In the genomic region with DNA sequence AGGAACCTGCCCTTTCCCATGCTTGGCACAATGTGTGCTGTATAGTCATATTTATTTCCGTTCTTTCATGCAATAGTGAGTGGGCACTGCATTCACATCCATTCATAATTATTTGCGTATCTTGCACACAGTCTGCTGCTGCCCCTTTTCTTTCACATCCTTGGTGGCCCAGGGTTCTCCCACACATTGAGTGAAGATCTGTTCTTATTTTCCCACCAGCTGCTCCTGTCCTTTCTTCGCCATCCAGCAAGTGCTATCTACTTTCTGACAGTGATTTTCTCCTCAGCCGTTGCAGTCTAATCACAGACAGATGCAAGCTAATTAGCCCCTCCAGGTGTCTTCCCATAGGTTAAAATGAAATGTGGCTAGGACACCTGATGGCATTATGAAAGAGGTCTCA, we compare ENCODE assay signal across 22 mouse cellular contexts.
DNase-seq lines count a peak whose midpoint lies in the region; ATAC-seq and TF ChIP-seq lines count a peak whose summit lies in the region.
"Had no signal": no experiment of that assay in that cellular context is flagged by ENCODE, and none has a peak within 500 bp of the region (broad histone marks: within the 10 kb centered on the region; RNA-seq: fewer than 3 reads in every experiment).

No protein-coding gene starts in this region.

- no peaks in the 10 kb centered on the region for H3K4me1 ChIP-seq in hindbrain, embryonic 16.5 days (ENCODE audit: control insufficient read depth, insufficient read depth, low read depth, low read length)
- no peaks in the 10 kb centered on the region for H3K4me1 ChIP-seq in hindbrain, embryonic 14.5 days (replicated peaks; ENCODE audit: control insufficient read depth, insufficient read depth, low read length)
- no peaks in the 10 kb centered on the region for H3K4me1 ChIP-seq in midbrain, postnatal 0 days (ENCODE audit: insufficient read depth, low read length)
- no peaks in the 10 kb centered on the region for H3K4me1 ChIP-seq in midbrain, embryonic 13.5 days (replicated peaks)
- H3K4me1 ChIP-seq: embryonic facial prominence, embryonic 15.5 days; heart, embryonic 15.5 days had no signal

- no peak overlapping the region for H3K4me3 ChIP-seq in hindbrain, embryonic 16.5 days (ENCODE audit: low read length)
- no peak overlapping the region for H3K4me3 ChIP-seq in hindbrain, embryonic 14.5 days (replicated peaks; ENCODE audit: low read length)
- no peak overlapping the region for H3K4me3 ChIP-seq in midbrain, postnatal 0 days (ENCODE audit: low read depth, low read length)
- no peak overlapping the region for H3K4me3 ChIP-seq in midbrain, embryonic 13.5 days (replicated peaks)
- H3K4me3 ChIP-seq: embryonic facial prominence, embryonic 15.5 days; gastrocnemius, adult 2 months; heart, embryonic 15.5 days had no signal

- DNase-seq in cerebellum, adult 9-11 months, result peak; percentile 14
- no peak for DNase-seq in cerebellum, adult 8-10 months
- no peak for DNase-seq in hindbrain, embryonic 14.5 days (ENCODE audit: low spot score)
- DNase-seq in midbrain, postnatal 0 days (ENCODE audit: low spot score), result peak; percentile 41
- DNase-seq in lung, postnatal 10 days, result no peak
- no peak for DNase-seq in embryo, embryonic 9.5 days (ENCODE audit: extremely low spot score)
- DNase-seq: adrenal gland, postnatal 14 days; cerebellum, postnatal 25 days; gastrocnemius, adult 2 months; heart, postnatal 36 days; kidney, adult 2 months; right cerebral cortex, postnatal 14 days; thymus, adult 2 months had no signal

- no peak for TF ChIP-seq CTCF in midbrain, postnatal 0 days (IDR thresholded peaks at IDR 0.05)

- H3K36me3 ChIP-seq in hindbrain, embryonic 16.5 days (ENCODE audit: control insufficient read depth, insufficient read depth, low read length), result no peaks in the 10 kb centered on the region
- no peaks in the 10 kb centered on the region for H3K36me3 ChIP-seq in hindbrain, embryonic 14.5 days (replicated peaks; ENCODE audit: control insufficient read depth, insufficient read depth)
- H3K36me3 ChIP-seq in midbrain, postnatal 0 days (ENCODE audit: insufficient read depth, low read length), result no peaks in the 10 kb centered on the region
- H3K36me3 ChIP-seq in midbrain, embryonic 13.5 days, result no peaks in the 10 kb centered on the region
- H3K36me3 ChIP-seq: embryonic facial prominence, embryonic 15.5 days; heart, embryonic 15.5 days had no signal

- WGBS in hindbrain, embryonic 16.5 days, result 55% methylated on average over 4 of the region's 4 CpGs
- WGBS in hindbrain, embryonic 14.5 days, result 60% methylated on average over 4 of the region's 4 CpGs
- WGBS in midbrain, postnatal 0 days, result 68% methylated on average over 4 of the region's 4 CpGs
- WGBS in midbrain, embryonic 13.5 days, result 71% methylated on average over 4 of the region's 4 CpGs

- H3K9me3 ChIP-seq in hindbrain, embryonic 16.5 days (ENCODE audit: control insufficient read depth, low read length), result no peaks in the 10 kb centered on the region
- no peaks in the 10 kb centered on the region for H3K9me3 ChIP-seq in hindbrain, embryonic 14.5 days (ENCODE audit: control insufficient read depth, low read length)
- no peaks in the 10 kb centered on the region for H3K9me3 ChIP-seq in midbrain, postnatal 0 days (ENCODE audit: low read length)
- H3K9me3 ChIP-seq in midbrain, embryonic 13.5 days, result no peaks in the 10 kb centered on the region
- H3K9me3 ChIP-seq: embryonic facial prominence, embryonic 15.5 days; heart, embryonic 15.5 days had no signal

- H3K27me3 ChIP-seq in hindbrain, embryonic 16.5 days (replicated peaks; ENCODE audit: control insufficient read depth, insufficient read depth, low read length), result no peaks in the 10 kb centered on the region
- no peaks in the 10 kb centered on the region for H3K27me3 ChIP-seq in hindbrain, embryonic 14.5 days (ENCODE audit: control insufficient read depth, insufficient read depth, low read length)
- H3K27me3 ChIP-seq in midbrain, postnatal 0 days (ENCODE audit: insufficient read depth, low read length), result no peaks in the 10 kb centered on the region
- no peaks in the 10 kb centered on the region for H3K27me3 ChIP-seq in midbrain, embryonic 13.5 days
- H3K27me3 ChIP-seq: embryonic facial prominence, embryonic 15.5 days; heart, embryonic 15.5 days had no signal

- no peak overlapping the region for H3K27ac ChIP-seq in hindbrain, embryonic 16.5 days (ENCODE audit: low read depth, low read length)
- no peak overlapping the region for H3K27ac ChIP-seq in hindbrain, embryonic 14.5 days
- H3K27ac ChIP-seq in midbrain, postnatal 0 days (ENCODE audit: low read depth, low read length), result no peak overlapping the region
- H3K27ac ChIP-seq in midbrain, embryonic 13.5 days, result no peak overlapping the region
- H3K27ac ChIP-seq: embryonic facial prominence, embryonic 15.5 days; gastrocnemius, adult 2 months; heart, embryonic 15.5 days; kidney, postnatal 0 days; macrophage; stomach, postnatal 0 days had no signal

- H3K4me2 ChIP-seq in hindbrain, embryonic 16.5 days (ENCODE audit: low read length), result no peak overlapping the region
- H3K4me2 ChIP-seq in hindbrain, embryonic 14.5 days (replicated peaks), result no peak overlapping the region
- H3K4me2 ChIP-seq in midbrain, postnatal 0 days (ENCODE audit: low read depth, low read length, poor library complexity, severe bottlenecking), result no peak overlapping the region
- no peak overlapping the region for H3K4me2 ChIP-seq in midbrain, embryonic 13.5 days (replicated peaks)
- H3K4me2 ChIP-seq: embryonic facial prominence, embryonic 15.5 days; heart, embryonic 15.5 days had no signal

- peak; percentile 56; the same call in 1 of the 2 replicates for ATAC-seq in hindbrain, embryonic 16.5 days
- no peak for ATAC-seq in hindbrain, embryonic 14.5 days (ENCODE audit: low FRiP score)
- ATAC-seq in midbrain, postnatal 0 days (ENCODE audit: low FRiP score), result no peak
- no peak for ATAC-seq in midbrain, embryonic 13.5 days
- ATAC-seq: CD4-positive, CD25-positive, alpha-beta regulatory T cell, adult 4 months; midbrain, embryonic 16.5 days had no signal

- no peak overlapping the region for H3K9ac ChIP-seq in hindbrain, embryonic 16.5 days (ENCODE audit: low read depth, low read length)
- no peak overlapping the region for H3K9ac ChIP-seq in hindbrain, embryonic 14.5 days
- H3K9ac ChIP-seq in midbrain, postnatal 0 days (replicated peaks; ENCODE audit: low read length, poor library complexity, severe bottlenecking), result no peak overlapping the region
- H3K9ac ChIP-seq in midbrain, embryonic 13.5 days (replicated peaks), result no peak overlapping the region
- H3K9ac ChIP-seq: embryonic facial prominence, embryonic 15.5 days; heart, embryonic 15.5 days had no signal

Comparison
In these comparisons a context has a peak if more than half of its experiments do, and no peak if none do; other contexts are left out.
1. DNase-seq: peak in cerebellum, adult 9-11 months (single experiment) and midbrain, postnatal 0 days (single experiment); none in cerebellum, adult 8-10 months (single experiment), hindbrain, embryonic 14.5 days (single experiment), lung, postnatal 10 days (single experiment) and embryo, embryonic 9.5 days (single experiment).